Mouse (Mus musculus): ENCODE measurements around the gene Prdm10. TPM values are rescaled to one million over a fixed set of nuclear protein-coding genes. Genes with fewer than 3 reads are reported as not detected.

Gene Prdm10
- polyA plus RNA-seq, 1 experiment from 2014 or later, result 8.6 TPM

GRCm38 (mm10) chr9:31271221-31272015 is 8.9 kb upstream of the Prdm10 start:
- WGBS, result 93% methylated on average over 8 of the region's 8 CpGs
- Histone ChIP-seq H3K27ac (replicated peaks) (no peak overlapping the region), H3K9ac (no peak overlapping the region), H3K4me2 (no peak overlapping the region), H3K27me3 (no peaks in the 10 kb centered on the region), H3K36me3 (no peaks in the 10 kb centered on the region), H3K4me1 (replicated peaks) (0 out of 2 replicates have a peak, but pooled peaks cover 6% of the 10 kb centered on the region), H3K4me3 (no peak overlapping the region), H3K9me3 (no peaks in the 10 kb centered on the region)
- no peak for ATAC-seq (ENCODE audit: low FRiP score, low read depth)

- WGBS, result 59% methylated on average over 4 of the region's 4 CpGs
- Histone ChIP-seq H3K4me2 (no peak overlapping the region), H3K9me3 (no peaks in the 10 kb centered on the region), H3K4me3 (no peak overlapping the region), H3K9ac (no peak overlapping the region), H3K27me3 (no peaks in the 10 kb centered on the region), H3K36me3 (no peaks in the 10 kb centered on the region), H3K27ac (replicated peaks) (no peak overlapping the region), H3K4me1 (replicated peaks) (0 out of 2 replicates have a peak, but pooled peaks cover 3% of the 10 kb centered on the region)
- no peak for ATAC-seq (ENCODE audit: low FRiP score, low read depth)
These were observed 8.2 kb upstream of the Prdm10 start for GRCm38 (mm10) chr9:31272160-31272559.

GRCm38 (mm10) chr9:31278651-31279050 is 1.7 kb upstream of the Prdm10 start:
- Histone ChIP-seq H3K36me3 (no peaks in the 10 kb centered on the region), H3K9ac (no peak overlapping the region), H3K4me2 (no peak overlapping the region), H3K9me3 (no peaks in the 10 kb centered on the region), H3K27ac (replicated peaks) (0 out of 2 replicates have a peak overlapping the region, but pooled peaks have one; percentile 100), H3K27me3 (no peaks in the 10 kb centered on the region), H3K4me3 (no peak overlapping the region), H3K4me1 (replicated peaks) (peaks cover 26% of the 10 kb centered on the region)
- WGBS, result 61% methylated on average over 7 of the region's 7 CpGs
- no peak for ATAC-seq (ENCODE audit: low FRiP score, low read depth)

GRCm38 (mm10) chr9:31279306-31279705 is 1.0 kb upstream of the Prdm10 start:
- Histone ChIP-seq H3K36me3 (no peaks in the 10 kb centered on the region), H3K9me3 (no peaks in the 10 kb centered on the region), H3K27me3 (no peaks in the 10 kb centered on the region), H3K9ac (peak overlapping the region; percentile 65), H3K4me2 (peak overlapping the region; percentile 84), H3K27ac (replicated peaks) (peak overlapping the region; percentile 100), H3K4me3 (peak overlapping the region; percentile 84), H3K4me1 (replicated peaks) (peaks cover 23% of the 10 kb centered on the region)
- WGBS, result 61% methylated on average over 2 of the region's 2 CpGs
- ATAC-seq (ENCODE audit: low FRiP score, low read depth), result no peak

- H3K9me3 ChIP-seq, result no peaks in the 10 kb centered on the region
- 0% methylated on average over 25 of the region's 25 CpGs for WGBS
- H3K27me3 ChIP-seq, result no peaks in the 10 kb centered on the region
- H3K9ac ChIP-seq, result peak overlapping the region; percentile 65
- peak overlapping the region; percentile 84 for H3K4me2 ChIP-seq
- peaks cover 23% of the 10 kb centered on the region for H3K4me1 ChIP-seq (replicated peaks)
- ATAC-seq (ENCODE audit: low FRiP score, low read depth), result peak; percentile 93
- H3K4me3 ChIP-seq, result peak overlapping the region; percentile 84
- H3K36me3 ChIP-seq, result no peaks in the 10 kb centered on the region
- peak overlapping the region; percentile 100 for H3K27ac ChIP-seq (replicated peaks)
These were observed 413 bp upstream of the Prdm10 start for GRCm38 (mm10) chr9:31279885-31280365.

- H3K9me3 ChIP-seq, result no peaks in the 10 kb centered on the region
- ATAC-seq (ENCODE audit: low FRiP score, low read depth), result peak; percentile 67
- no peaks in the 10 kb centered on the region for H3K36me3 ChIP-seq
- H3K27ac ChIP-seq (replicated peaks), result peak overlapping the region; percentile 100
- H3K9ac ChIP-seq, result peak overlapping the region; percentile 98
- no peaks in the 10 kb centered on the region for H3K27me3 ChIP-seq
- peak overlapping the region; percentile 84 for H3K4me2 ChIP-seq
- H3K4me1 ChIP-seq (replicated peaks), result peaks cover 23% of the 10 kb centered on the region
- H3K4me3 ChIP-seq, result peak overlapping the region; percentile 84
- WGBS, result under 1% methylated on average over 48 of the region's 63 CpGs
These were observed 799 bp downstream of the Prdm10 start for GRCm38 (mm10) chr9:31281011-31281662.

GRCm38 (mm10) chr9:31281663-31282015 is 1.3 kb downstream of the Prdm10 start:
- peak overlapping the region; percentile 84 for H3K4me2 ChIP-seq
- peaks cover 23% of the 10 kb centered on the region for H3K4me1 ChIP-seq (replicated peaks)
- H3K27me3 ChIP-seq, result no peaks in the 10 kb centered on the region
- peak overlapping the region; percentile 98 for H3K9ac ChIP-seq
- H3K9me3 ChIP-seq, result no peaks in the 10 kb centered on the region
- ATAC-seq (ENCODE audit: low FRiP score, low read depth), result no peak
- peak overlapping the region; percentile 100 for H3K27ac ChIP-seq (replicated peaks)
- no peaks in the 10 kb centered on the region for H3K36me3 ChIP-seq
- WGBS, result 2% methylated on average over 11 of the region's 11 CpGs
- H3K4me3 ChIP-seq, result peak overlapping the region; percentile 84

- peak overlapping the region; percentile 84 for H3K4me2 ChIP-seq
- H3K9ac ChIP-seq, result peak overlapping the region; percentile 36; the same call in 1 of the 2 replicates
- H3K4me1 ChIP-seq (replicated peaks), result peaks cover 23% of the 10 kb centered on the region
- no peaks in the 10 kb centered on the region for H3K36me3 ChIP-seq
- peak overlapping the region; percentile 84; the same call in 1 of the 2 replicates for H3K4me3 ChIP-seq
- peak overlapping the region; percentile 63 for H3K27ac ChIP-seq (replicated peaks)
- 22% methylated on average over 4 of the region's 4 CpGs for WGBS
- ATAC-seq (ENCODE audit: low FRiP score, low read depth), result no peak
- H3K9me3 ChIP-seq, result no peaks in the 10 kb centered on the region
- no peaks in the 10 kb centered on the region for H3K27me3 ChIP-seq
These were observed 2.2 kb downstream of the Prdm10 start for GRCm38 (mm10) chr9:31282536-31282935.

GRCm38 (mm10) chr9:31283044-31283443 is 2.7 kb downstream of the Prdm10 start:
- no peak overlapping the region for H3K4me3 ChIP-seq
- peaks cover 23% of the 10 kb centered on the region for H3K4me1 ChIP-seq (replicated peaks)
- WGBS, result 86% methylated on average over 4 of the region's 4 CpGs
- no peaks in the 10 kb centered on the region for H3K36me3 ChIP-seq
- no peaks in the 10 kb centered on the region for H3K27me3 ChIP-seq
- ATAC-seq (ENCODE audit: low FRiP score, low read depth), result no peak
- H3K4me2 ChIP-seq, result no peak overlapping the region
- H3K9me3 ChIP-seq, result no peaks in the 10 kb centered on the region
- H3K9ac ChIP-seq, result no peak overlapping the region
- H3K27ac ChIP-seq (replicated peaks), result 0 out of 2 replicates have a peak overlapping the region, but pooled peaks have one; percentile 63

GRCm38 (mm10) chr9:31283911-31284310 is 3.6 kb downstream of the Prdm10 start:
- no peak overlapping the region for H3K9ac ChIP-seq
- H3K9me3 ChIP-seq, result no peaks in the 10 kb centered on the region
- no peaks in the 10 kb centered on the region for H3K27me3 ChIP-seq
- peaks cover 23% of the 10 kb centered on the region for H3K4me1 ChIP-seq (replicated peaks)
- H3K4me3 ChIP-seq, result no peak overlapping the region
- H3K36me3 ChIP-seq, result no peaks in the 10 kb centered on the region
- no peak overlapping the region for H3K27ac ChIP-seq (replicated peaks)
- 85% methylated on average over 3 of the region's 3 CpGs for WGBS
- ATAC-seq (ENCODE audit: low FRiP score, low read depth), result no peak
- no peak overlapping the region for H3K4me2 ChIP-seq

- Histone ChIP-seq H3K4me1 (replicated peaks) (peaks cover 8% of the 10 kb centered on the region), H3K36me3 (no peaks in the 10 kb centered on the region), H3K27ac (replicated peaks) (peak overlapping the region; percentile 30; the same call in 1 of the 2 replicates), H3K4me3 (no peak overlapping the region), H3K9ac (no peak overlapping the region), H3K4me2 (no peak overlapping the region), H3K9me3 (no peaks in the 10 kb centered on the region), H3K27me3 (no peaks in the 10 kb centered on the region)
- WGBS, result 78% methylated on average over 14 of the region's 14 CpGs
- ATAC-seq (ENCODE audit: low FRiP score, low read depth), result no peak
These were observed 10.0 kb downstream of the Prdm10 start for GRCm38 (mm10) chr9:31290201-31290862.

- Histone ChIP-seq H3K36me3 (no peaks in the 10 kb centered on the region), H3K4me1 (replicated peaks) (peaks cover 8% of the 10 kb centered on the region), H3K4me2 (no peak overlapping the region), H3K27me3 (no peaks in the 10 kb centered on the region), H3K4me3 (no peak overlapping the region), H3K27ac (replicated peaks) (no peak overlapping the region), H3K9me3 (no peaks in the 10 kb centered on the region), H3K9ac (no peak overlapping the region)
- 85% methylated on average over 4 of the region's 4 CpGs for WGBS
- ATAC-seq (ENCODE audit: low FRiP score, low read depth), result no peak
These were observed 11.6 kb downstream of the Prdm10 start for GRCm38 (mm10) chr9:31291978-31292377.

Measured in hindbrain, embryonic 15.5 days (tissue).